Mouse (Mus musculus): ENCODE measurements around the gene Rab11fip5. TPM values are rescaled to one million over a fixed set of nuclear protein-coding genes. Genes with fewer than 3 reads are reported as not detected.

The Rab11fip5 gene
- polyA plus RNA-seq, 1 experiment from 2014 or later, result 38.4 TPM

- 57% methylated on average over 6 of the region's 6 CpGs for WGBS (ENCODE audit: missing documents)
- Histone ChIP-seq H3K36me3 (ENCODE audit: inconsistent target) (peaks cover 72% of the 10 kb centered on the region), H3K79me2 (ENCODE audit: inconsistent target) (peaks cover 61% of the 10 kb centered on the region; the same call in 1 of the 2 replicates), H3K27ac (no peak overlapping the region), H3K4me3 (ENCODE audit: inconsistent target) (no peak overlapping the region)
Measured at GRCm38 (mm10) chr6:85346028-85346634, 28.3 kb downstream of the Rab11fip5 start.

DNA sequence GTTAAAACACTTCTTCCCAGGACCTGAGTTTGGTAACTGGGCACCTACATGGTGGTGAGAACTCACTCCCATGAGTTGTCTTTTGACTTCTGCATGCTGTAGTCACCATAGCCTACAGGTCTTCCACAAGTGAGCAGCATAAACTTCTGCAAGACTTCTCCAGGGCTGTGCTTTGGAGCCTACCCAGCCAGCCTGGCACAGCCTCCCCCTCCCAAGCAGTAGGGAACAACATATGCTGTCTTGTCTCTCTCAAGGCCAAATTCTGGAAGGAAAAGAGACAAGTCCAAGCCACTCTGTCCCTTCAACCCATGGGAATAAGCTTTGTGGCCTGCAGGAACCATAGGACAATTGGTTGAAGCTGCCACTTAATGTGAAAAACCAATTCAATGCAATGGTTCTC, 29.5 kb downstream of the Rab11fip5 start:
- Histone ChIP-seq H3K27ac (no peak overlapping the region), H3K36me3 (ENCODE audit: inconsistent target) (peaks cover 77% of the 10 kb centered on the region), H3K79me2 (ENCODE audit: inconsistent target) (peaks cover 49% of the 10 kb centered on the region; the same call in 1 of the 2 replicates), H3K4me3 (ENCODE audit: inconsistent target) (no peak overlapping the region)

GRCm38 (mm10) chr6:85343027-85343426, 31.4 kb downstream of the Rab11fip5 start:
- no peak overlapping the region for H3K27ac ChIP-seq
- H3K36me3 ChIP-seq (ENCODE audit: inconsistent target), result peaks cover 63% of the 10 kb centered on the region
- WGBS (ENCODE audit: missing documents), result 97% methylated on average over 8 of the region's 8 CpGs
- no peak overlapping the region for H3K4me3 ChIP-seq (ENCODE audit: inconsistent target)
- peaks cover 33% of the 10 kb centered on the region; the same call in 1 of the 2 replicates for H3K79me2 ChIP-seq (ENCODE audit: inconsistent target)

DNA sequence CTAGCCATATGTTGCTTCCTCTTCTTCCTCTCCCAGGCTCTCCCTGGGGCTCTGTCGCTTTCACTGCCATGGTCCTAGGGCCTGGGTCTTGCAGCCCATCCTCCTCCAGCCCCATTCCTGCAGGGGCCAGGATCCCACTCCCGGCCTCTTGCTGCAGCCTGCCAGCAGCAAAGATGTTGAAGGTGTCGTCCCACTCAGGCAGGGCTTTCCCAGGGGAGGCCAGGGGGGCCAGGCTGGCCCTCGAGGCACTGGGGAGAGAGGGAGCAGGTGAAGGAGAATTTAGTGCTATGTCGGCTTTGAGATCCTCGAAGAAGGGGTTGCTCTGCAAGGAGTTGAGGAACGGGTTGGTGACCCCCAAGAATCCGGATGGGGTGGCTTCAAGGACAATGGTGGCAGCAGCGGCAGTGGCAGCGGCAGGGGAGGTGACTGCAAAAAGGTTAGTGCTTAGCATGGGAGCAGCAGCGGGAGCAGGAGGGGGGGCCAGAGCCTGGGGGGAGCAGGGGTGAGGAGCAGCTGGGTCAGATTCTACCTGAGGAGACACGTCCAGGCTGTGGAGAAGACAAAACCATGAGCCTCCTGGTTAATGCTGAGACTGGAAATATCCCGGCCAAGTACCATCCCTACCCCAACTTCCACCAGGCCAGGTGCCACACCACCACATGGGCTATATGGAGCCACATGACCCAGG, 32.5 kb downstream of the Rab11fip5 start:
- H3K4me3 ChIP-seq (ENCODE audit: inconsistent target), result no peak overlapping the region
- H3K79me2 ChIP-seq (ENCODE audit: inconsistent target), result peaks cover 33% of the 10 kb centered on the region; the same call in 1 of the 2 replicates
- H3K36me3 ChIP-seq (ENCODE audit: inconsistent target), result peaks cover 63% of the 10 kb centered on the region
- H3K27ac ChIP-seq, result no peak overlapping the region
- WGBS (ENCODE audit: missing documents), result 90% methylated on average over 13 of the region's 13 CpGs

DNA sequence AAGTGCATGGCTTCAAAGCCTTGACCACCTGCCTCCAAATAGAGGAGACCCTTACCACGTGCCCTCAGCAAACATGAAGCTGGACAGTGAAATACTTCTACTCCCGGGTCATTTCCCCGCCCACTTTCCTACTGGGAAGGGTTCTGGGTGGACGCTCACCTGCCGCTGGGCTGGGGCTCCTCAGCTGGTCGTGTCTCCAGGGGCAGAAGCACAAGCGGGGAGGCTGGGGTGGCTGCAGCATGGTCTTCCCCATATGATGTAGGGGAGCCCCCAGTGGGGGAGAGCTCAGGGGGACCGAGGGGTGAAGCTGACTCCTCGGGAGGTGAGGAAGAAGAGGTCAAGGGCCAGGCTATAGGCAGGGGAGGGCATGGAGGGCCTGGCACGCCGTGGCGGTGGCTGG, 34.2 kb downstream of the Rab11fip5 start:
- Histone ChIP-seq H3K79me2 (ENCODE audit: inconsistent target) (peaks cover 24% of the 10 kb centered on the region; the same call in 1 of the 2 replicates), H3K4me3 (ENCODE audit: inconsistent target) (no peak overlapping the region), H3K27ac (no peak overlapping the region), H3K36me3 (ENCODE audit: inconsistent target) (peaks cover 73% of the 10 kb centered on the region)
- 95% methylated on average over 12 of the region's 12 CpGs for WGBS (ENCODE audit: missing documents)

DNA sequence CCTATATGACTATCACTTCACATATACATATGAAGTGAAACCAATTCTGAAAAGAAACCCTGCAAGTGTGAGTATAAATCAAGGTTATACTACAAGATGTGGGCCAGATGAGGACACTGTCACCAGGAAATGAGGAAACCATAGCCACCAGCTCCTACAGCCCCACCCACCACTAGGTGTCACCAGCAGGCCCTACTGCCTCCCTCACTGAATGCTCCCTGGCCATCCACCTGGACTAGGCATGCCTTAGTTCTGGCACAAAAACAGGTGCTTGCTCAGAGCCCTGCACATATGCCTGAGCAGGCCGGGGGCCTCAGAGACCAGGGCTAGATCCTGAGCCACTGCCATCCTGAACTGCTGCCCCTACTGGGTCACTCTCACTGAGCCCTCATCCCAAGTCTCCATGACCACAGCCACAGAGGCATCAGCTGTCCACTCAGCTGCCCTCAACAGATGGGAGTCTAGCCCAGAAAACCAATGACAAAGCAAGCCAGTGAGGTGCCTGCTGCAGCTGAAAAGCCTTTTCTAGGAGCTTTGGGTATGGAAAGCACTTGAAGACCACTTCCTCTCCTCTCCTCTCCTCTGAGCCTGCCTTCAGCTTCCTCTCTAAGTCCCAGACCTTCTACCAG, 35.0 kb downstream of the Rab11fip5 start:
- Histone ChIP-seq H3K4me3 (ENCODE audit: inconsistent target) (no peak overlapping the region), H3K27ac (no peak overlapping the region), H3K36me3 (ENCODE audit: inconsistent target) (peaks cover 66% of the 10 kb centered on the region), H3K79me2 (ENCODE audit: inconsistent target) (peaks cover 16% of the 10 kb centered on the region; the same call in 1 of the 2 replicates)
- WGBS (ENCODE audit: missing documents), result 78% methylated on average over 1 of the region's 1 CpGs

- no peak overlapping the region for H3K27ac ChIP-seq
- WGBS (ENCODE audit: missing documents), result 97% methylated on average over 9 of the region's 9 CpGs
- H3K79me2 ChIP-seq (ENCODE audit: inconsistent target), result peaks cover 7% of the 10 kb centered on the region; the same call in 1 of the 2 replicates
- no peak overlapping the region for H3K4me3 ChIP-seq (ENCODE audit: inconsistent target)
- H3K36me3 ChIP-seq (ENCODE audit: inconsistent target), result peaks cover 47% of the 10 kb centered on the region
Measured at GRCm38 (mm10) chr6:85336944-85337343, 37.5 kb downstream of the Rab11fip5 start.

GRCm38 (mm10) chr6:85335352-85335751, 39.1 kb downstream of the Rab11fip5 start:
- H3K27ac ChIP-seq, result no peak overlapping the region
- peaks cover 22% of the 10 kb centered on the region; the same call in 1 of the 2 replicates for H3K79me2 ChIP-seq (ENCODE audit: inconsistent target)
- WGBS (ENCODE audit: missing documents), result 94% methylated on average over 3 of the region's 3 CpGs
- peaks cover 32% of the 10 kb centered on the region for H3K36me3 ChIP-seq (ENCODE audit: inconsistent target)
- no peak overlapping the region for H3K4me3 ChIP-seq (ENCODE audit: inconsistent target)

DNA sequence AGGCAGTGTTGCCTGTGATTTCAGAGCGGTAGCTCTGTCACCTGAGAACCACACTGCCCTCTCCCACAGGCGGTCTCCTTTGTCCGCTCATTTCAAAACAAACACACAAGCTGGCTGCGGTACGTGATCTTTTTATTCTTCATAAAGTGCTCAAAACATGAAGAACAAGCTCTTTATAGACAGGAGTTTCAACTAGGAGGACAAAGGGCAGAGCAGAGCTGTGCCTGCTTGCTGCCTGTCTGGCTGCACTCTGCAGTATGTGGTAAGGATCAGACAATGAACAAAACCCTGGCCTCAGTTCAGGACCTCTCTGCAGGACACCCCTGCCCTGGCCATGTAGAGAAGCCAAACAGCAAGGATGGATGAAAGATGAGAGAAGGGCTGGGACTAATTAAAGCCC, 39.6 kb downstream of the Rab11fip5 start:
- WGBS (ENCODE audit: missing documents), result 98% methylated on average over 5 of the region's 5 CpGs
- Histone ChIP-seq H3K4me3 (ENCODE audit: inconsistent target) (no peak overlapping the region), H3K27ac (no peak overlapping the region), H3K36me3 (ENCODE audit: inconsistent target) (peaks cover 32% of the 10 kb centered on the region), H3K79me2 (ENCODE audit: inconsistent target) (peaks cover 27% of the 10 kb centered on the region; the same call in 1 of the 2 replicates)

DNA sequence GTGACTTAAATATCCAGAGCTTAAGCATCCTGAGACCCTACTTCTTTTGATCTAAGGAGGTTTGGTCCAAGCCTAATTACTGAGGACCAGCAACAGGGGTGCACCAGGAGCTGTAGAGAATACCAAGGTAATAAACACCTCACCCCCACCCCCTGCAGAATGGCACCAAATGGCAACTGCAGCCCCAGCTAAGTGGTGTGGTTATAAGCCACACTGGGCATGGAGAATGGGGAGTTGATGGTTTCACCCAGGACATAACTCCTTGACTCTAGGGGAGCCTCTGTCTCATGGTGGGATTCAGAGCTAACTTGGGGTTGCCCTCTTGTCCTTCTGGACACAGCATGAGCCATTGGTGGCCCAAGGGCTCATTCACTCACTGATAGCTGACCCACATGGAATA, 40.2 kb downstream of the Rab11fip5 start:
- H3K79me2 ChIP-seq (ENCODE audit: inconsistent target), result peaks cover 33% of the 10 kb centered on the region; the same call in 1 of the 2 replicates
- peaks cover 32% of the 10 kb centered on the region for H3K36me3 ChIP-seq (ENCODE audit: inconsistent target)
- peak overlapping the region; percentile 92 for H3K27ac ChIP-seq
- no peak overlapping the region for H3K4me3 ChIP-seq (ENCODE audit: inconsistent target)

DNA sequence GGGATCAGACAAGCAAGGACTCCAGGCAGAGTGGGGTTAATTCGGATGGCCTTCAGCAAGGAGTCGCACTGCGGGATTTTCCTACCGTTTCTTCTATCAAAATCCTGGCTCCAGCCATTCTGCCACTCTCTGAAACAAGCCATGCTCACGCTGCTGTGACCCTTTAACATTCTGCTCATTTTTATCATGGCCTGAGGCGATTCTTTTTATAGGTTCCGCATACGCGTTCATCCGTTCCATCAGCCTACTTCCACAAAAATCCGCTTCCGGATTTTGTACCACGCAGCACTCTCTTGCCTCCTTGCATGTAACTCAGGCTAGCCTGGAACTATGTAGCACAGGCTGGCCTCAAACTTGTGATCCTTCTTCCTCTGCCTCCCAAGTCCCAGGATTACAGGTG, 40.7 kb downstream of the Rab11fip5 start:
- Histone ChIP-seq H3K79me2 (ENCODE audit: inconsistent target) (peaks cover 39% of the 10 kb centered on the region; the same call in 1 of the 2 replicates), H3K27ac (peak overlapping the region; percentile 92), H3K36me3 (ENCODE audit: inconsistent target) (peaks cover 32% of the 10 kb centered on the region), H3K4me3 (ENCODE audit: inconsistent target) (peak overlapping the region; percentile 73)
- WGBS (ENCODE audit: missing documents), result 0% methylated on average over 13 of the region's 13 CpGs

GRCm38 (mm10) chr6:85333000-85333669, 41.3 kb downstream of the Rab11fip5 start, which contains the start of gene Sfxn5:
Sfxn5 (minus strand) TSS chr6:85333422.
- WGBS (ENCODE audit: missing documents), result under 1% methylated on average over 47 of the region's 49 CpGs
- Histone ChIP-seq H3K79me2 (ENCODE audit: inconsistent target) (peaks cover 39% of the 10 kb centered on the region; the same call in 1 of the 2 replicates), H3K36me3 (ENCODE audit: inconsistent target) (peaks cover 31% of the 10 kb centered on the region), H3K4me3 (ENCODE audit: inconsistent target) (peak within 1 kb of the TSS; percentile 73), H3K27ac (peak within 1 kb of the TSS; percentile 92)

DNA sequence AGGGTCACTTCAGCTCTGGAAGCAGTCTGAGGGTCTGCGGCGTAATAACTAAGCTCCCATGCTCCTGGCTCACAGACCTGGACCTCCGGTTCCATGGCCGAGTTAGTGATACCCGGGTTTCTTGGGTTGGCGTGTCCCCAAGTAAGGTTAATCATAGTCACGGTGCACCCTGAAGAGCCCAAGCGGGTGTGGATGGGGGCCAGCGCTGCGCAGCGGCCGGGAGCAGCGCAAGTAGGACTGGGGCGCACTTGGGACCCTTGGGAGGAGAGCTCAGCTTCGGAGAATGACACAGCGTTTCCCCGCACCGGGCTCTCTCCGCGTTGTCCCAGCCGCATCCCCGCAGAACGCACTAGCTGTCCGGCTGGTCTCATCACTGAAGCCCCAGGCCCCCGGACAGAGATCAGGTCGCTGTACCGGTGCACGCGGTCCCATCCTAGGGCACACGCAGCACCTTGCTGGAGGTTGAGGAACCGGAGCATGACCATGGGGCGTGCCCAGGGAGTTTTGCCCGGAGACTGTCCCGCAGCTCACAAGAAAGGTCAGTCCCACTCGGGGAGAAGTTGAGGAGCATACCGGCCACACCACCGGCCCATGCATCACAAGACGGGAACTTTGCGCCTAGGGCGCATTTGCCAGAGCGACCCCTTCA, 42.0 kb downstream of the Rab11fip5 start:
- 2% methylated on average over 41 of the region's 41 CpGs for WGBS (ENCODE audit: missing documents)
- peaks cover 25% of the 10 kb centered on the region for H3K36me3 ChIP-seq (ENCODE audit: inconsistent target)
- H3K27ac ChIP-seq, result peak overlapping the region; percentile 92
- H3K4me3 ChIP-seq (ENCODE audit: inconsistent target), result peak overlapping the region; percentile 73
- H3K79me2 ChIP-seq (ENCODE audit: inconsistent target), result peaks cover 39% of the 10 kb centered on the region; the same call in 1 of the 2 replicates

DNA sequence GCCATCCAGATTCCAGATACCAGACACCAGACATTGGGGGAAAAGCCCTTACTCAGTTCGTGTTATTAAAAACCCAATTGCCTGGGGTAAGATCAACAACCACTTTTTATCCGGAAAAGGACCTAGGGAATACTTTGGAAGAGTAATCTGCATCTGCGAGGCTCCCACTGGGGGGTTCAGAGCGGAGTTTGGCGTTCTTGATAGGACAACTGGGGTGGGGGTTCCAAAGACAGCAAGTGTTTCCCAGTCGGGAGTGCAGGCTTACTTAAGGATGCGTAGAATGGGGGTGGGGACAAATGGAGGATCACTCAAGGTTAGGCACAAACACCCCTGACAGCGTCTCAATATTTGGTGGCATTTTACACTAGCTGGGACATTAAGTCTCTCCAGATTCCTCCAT, 42.7 kb downstream of the Rab11fip5 start:
- no peak overlapping the region for H3K27ac ChIP-seq
- peaks cover 39% of the 10 kb centered on the region; the same call in 1 of the 2 replicates for H3K79me2 ChIP-seq (ENCODE audit: inconsistent target)
- 87% methylated on average over 8 of the region's 8 CpGs for WGBS (ENCODE audit: missing documents)
- peaks cover 17% of the 10 kb centered on the region for H3K36me3 ChIP-seq (ENCODE audit: inconsistent target)
- H3K4me3 ChIP-seq (ENCODE audit: inconsistent target), result peak overlapping the region; percentile 73

Data from macrophage (primary cell).